Mouse (Mus musculus) embryonic facial prominence, embryonic 11.5 days (tissue): Measurements from ENCODE around the gene Lurap1. TPM values are rescaled to one million over a fixed set of nuclear protein-coding genes. Genes with fewer than 3 reads are reported as not detected.

ENCODE experiments used
- ATAC-seq: fragments of 200-750 bp; cut with Nextera tagmentation; replicated peaks from 2 replicates; pipeline ENCODE4 v1.8.0; 2017; ENCODE audit warnings: low read depth; ENCODE audit not compliant: insufficient number of reproducible peaks, low FRiP score, low TSS enrichment
- DNase-seq: peaks from one replicate; pipeline ENCODE4 v3.0.0-alpha.2; 2015; ENCODE audit warnings: low spot score
- H3K27ac ChIP-seq: fragments of 300-500 bp; sonication (generic); replicated peaks from 2 replicates; pipeline ENCODE4 v1.5.1; 2014; ENCODE audit warnings: mild to moderate bottlenecking, low read depth, low read length, control low read depth
- H3K27me3 ChIP-seq: fragments of 300-500 bp; sonication (generic); 2 replicates; pipeline ENCODE4 v1.6.1; 2014; ENCODE audit warnings: mild to moderate bottlenecking, low read length, moderate library complexity, mixed read lengths; ENCODE audit not compliant: control insufficient read depth, insufficient read depth
- H3K36me3 ChIP-seq: fragments of 300-500 bp; sonication (generic); replicated peaks from 2 replicates; pipeline ENCODE4 v1.6.1; 2014; ENCODE audit warnings: low read depth, mild to moderate bottlenecking, low read length, moderate library complexity, mixed read lengths; ENCODE audit not compliant: control insufficient read depth, insufficient read depth
- H3K4me1 ChIP-seq: fragments of 300-500 bp; sonication (generic); 2 replicates; pipeline ENCODE4 v1.6.1; 2014; ENCODE audit warnings: low read length, mixed read lengths; ENCODE audit not compliant: control insufficient read depth, insufficient read depth
- H3K4me2 ChIP-seq: fragments of 300-500 bp; sonication (generic); 2 replicates; pipeline ENCODE4 v1.6.1; 2014; ENCODE audit warnings: low read depth, mild to moderate bottlenecking, control low read depth, low read length, moderate library complexity
- H3K4me3 ChIP-seq: fragments of 300-500 bp; sonication (generic); 2 replicates; pipeline ENCODE4 v1.5.1; 2014; ENCODE audit warnings: low read depth, low read length, control low read depth
- H3K9ac ChIP-seq: fragments of 300-500 bp; sonication (generic); replicated peaks from 2 replicates; pipeline ENCODE4 v1.6.1; 2014; ENCODE audit warnings: mild to moderate bottlenecking, control low read depth, low read length
- H3K9me3 ChIP-seq: fragments of 300-500 bp; sonication (generic); replicated peaks from 2 replicates; pipeline ENCODE4 v1.6.1; 2016; ENCODE audit warnings: mild to moderate bottlenecking, low read length, inconsistent platforms, mixed read lengths; ENCODE audit not compliant: control insufficient read depth
- WGBS: fragments of 180-500 bp; shearing (Covaris S2); extraction: QIAGEN DNeasy Blood & Tissue Kit; methylation state at CpG from one replicate; pipeline ENCODE4 v1.1.7; 2014; 5-methylcytosine and 5-hydroxymethylcytosine counted together
- polyA plus RNA-seq: library from polyadenylated mRNA; unstranded; fragments of >200 nt; fragmentation: Nextera tagmentation; extraction: Ambion mirVana; gene quantifications from 2 replicates; pipeline ENCODE4 v1.2.1, GENCODE M21; 2014

The Lurap1 gene
- polyA plus RNA-seq, 1 experiment from 2014 or later: 2.1 TPM

DNA sequence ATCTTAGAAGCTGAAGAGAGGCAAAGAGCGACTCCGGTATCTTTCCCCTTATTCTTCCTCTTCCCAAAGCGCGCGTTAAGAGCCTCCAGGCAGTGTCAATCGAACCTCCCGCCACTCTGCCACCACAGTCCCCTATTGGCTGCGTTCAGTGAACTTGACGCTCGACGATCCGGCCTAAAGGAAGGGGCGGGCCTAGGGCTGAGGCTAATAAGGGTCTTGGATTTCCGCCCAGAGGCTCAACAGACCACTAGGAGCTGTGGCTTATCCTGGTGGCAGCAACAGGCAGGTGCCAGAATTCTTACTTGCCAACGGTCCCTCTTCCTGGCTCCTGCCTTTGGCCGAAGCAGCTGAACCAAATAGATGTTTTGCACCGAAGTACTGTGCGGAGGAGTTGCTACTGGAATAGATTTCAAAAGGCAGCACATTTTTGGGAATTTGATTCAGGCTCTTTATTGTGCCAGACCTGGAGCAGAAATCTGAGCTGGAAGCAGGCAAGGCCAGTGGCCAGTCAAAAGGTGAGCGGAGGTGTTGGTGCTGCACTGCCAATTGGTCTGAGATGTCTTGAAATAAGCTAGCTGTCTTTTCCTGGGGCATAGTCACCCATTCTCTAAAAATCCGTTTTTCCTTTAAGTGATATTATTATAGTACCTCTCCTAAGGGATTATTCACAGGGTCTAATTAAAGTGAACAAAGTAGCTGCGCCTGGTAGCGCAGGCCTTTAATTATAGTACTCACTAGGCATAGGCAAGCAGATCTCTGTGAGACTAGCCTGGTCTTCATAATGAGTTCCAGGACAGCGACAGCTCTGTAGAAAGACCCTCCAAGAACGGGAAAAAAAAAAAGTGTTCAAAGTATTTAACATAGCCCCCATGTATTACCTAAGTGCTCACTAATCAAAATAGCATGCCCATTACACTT is 27.3 kb downstream of the Lurap1 start, which contains the start of the genes Rad54l and Pomgnt1:
Gene Rad54l (minus strand): TSS at position 89 of the 918 bp plus-strand sequence.
Gene Pomgnt1 (plus strand): TSS at position 239 of the 918 bp plus-strand sequence.
- Histone ChIP-seq H3K4me2 (peak within 1 kb of the TSS; percentile 70), H3K9ac (peak within 1 kb of the TSS; percentile 77), H3K36me3 (no peaks in the 10 kb centered on the region; the same call in 1 of the 2 replicates), H3K9me3 (no peaks in the 10 kb centered on the region), H3K27ac (no peak within 1 kb of the TSS), H3K4me1 (0 out of 2 replicates have a peak, but pooled peaks cover 2% of the 10 kb centered on the region), H3K27me3 (no peaks in the 10 kb centered on the region), H3K4me3 (peak within 1 kb of the TSS; percentile 66)
- 4% methylated on average over 24 of the region's 24 CpGs for WGBS
- peak; percentile 98 for ATAC-seq
- DNase-seq: peak; percentile 97

DNA sequence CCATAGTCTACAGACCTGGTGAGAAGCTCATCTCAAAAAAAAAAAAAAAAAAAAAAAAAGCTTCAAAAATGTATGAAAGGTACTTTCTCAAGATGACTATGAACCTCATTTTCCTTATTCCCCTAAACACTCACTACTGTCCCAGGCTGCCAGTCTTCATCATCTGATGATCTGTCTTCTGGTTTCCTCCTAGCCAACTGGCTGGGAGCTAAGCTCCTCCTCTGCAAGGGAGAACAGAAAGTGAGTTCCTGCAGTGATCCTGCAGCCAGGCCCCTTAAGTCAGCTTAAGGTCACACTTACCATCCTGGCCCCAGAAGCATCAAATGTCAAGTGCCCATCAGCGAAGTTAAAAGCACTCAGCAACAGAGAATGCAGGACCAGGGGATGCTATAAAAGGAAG is 28.4 kb downstream of the Lurap1 start:
- WGBS: 0% methylated on average over 1 of the region's 1 CpGs
- H3K4me1 ChIP-seq: 0 out of 2 replicates have a peak, but pooled peaks cover 2% of the 10 kb centered on the region

DNA sequence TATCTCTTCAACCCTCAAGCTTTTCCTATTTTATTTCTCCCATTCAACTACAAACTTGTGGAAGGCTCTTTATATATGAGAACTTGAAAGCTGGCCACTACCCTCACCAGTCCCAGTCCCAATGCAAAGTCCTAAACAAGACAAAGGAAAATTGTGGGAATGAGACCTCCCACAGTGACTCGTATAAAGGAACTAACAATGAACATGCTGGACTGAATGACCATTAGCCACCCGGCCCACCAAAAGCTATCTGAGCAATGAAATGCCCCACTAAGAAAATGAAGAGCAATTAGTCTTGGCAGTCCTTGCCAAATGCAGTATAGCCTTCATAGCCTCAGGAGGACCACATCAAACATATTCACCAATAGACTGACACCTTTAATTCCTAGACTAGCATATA is 39.7 kb downstream of the Lurap1 start:
- WGBS: 75% methylated on average over 2 of the region's 2 CpGs
- H3K36me3 ChIP-seq: no peaks in the 10 kb centered on the region
- ATAC-seq: no peak

More for the DNA sequence above, 28.4 kb downstream of the Lurap1 start:
- Histone ChIP-seq H3K27me3 (no peaks in the 10 kb centered on the region), H3K4me2 (peak overlapping the region; percentile 70), H3K9ac (peak overlapping the region; percentile 77), H3K36me3 (no peaks in the 10 kb centered on the region; the same call in 1 of the 2 replicates), H3K9me3 (no peaks in the 10 kb centered on the region), H3K4me3 (peak overlapping the region; percentile 66), H3K27ac (no peak overlapping the region)
- no peak for ATAC-seq
- DNase-seq: peak; percentile 6

DNA sequence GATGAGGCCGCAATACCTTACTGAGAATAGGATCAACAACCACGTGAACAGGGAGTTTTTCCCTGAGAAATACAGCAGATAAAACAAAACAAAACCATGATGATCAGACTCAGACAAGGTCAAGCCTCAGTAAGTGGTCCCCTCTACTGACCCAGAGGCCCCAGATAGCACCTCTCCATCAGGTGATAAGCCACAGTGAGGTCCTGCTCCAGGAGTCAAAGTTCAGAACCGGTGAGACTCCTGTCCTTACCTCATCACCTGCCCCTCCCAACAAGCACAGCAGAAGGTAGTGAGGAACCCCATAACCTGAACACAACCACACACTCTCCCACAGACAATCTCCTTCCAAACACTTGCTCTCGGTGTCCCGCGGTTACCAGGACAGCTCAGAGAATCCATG is 40.4 kb downstream of the Lurap1 start:
- DNase-seq (no peak), ATAC-seq (no peak)
- 91% methylated on average over 6 of the region's 6 CpGs for WGBS
- H3K4me1 ChIP-seq: no peaks in the 10 kb centered on the region
- no peaks in the 10 kb centered on the region for H3K36me3 ChIP-seq
- H3K4me2 ChIP-seq: no peak overlapping the region
- H3K27ac ChIP-seq: no peak overlapping the region
- H3K9me3 ChIP-seq: no peaks in the 10 kb centered on the region
- no peak overlapping the region for H3K4me3 ChIP-seq
- H3K27me3 ChIP-seq: no peaks in the 10 kb centered on the region
- H3K9ac ChIP-seq: no peak overlapping the region

More for the DNA sequence above, 39.7 kb downstream of the Lurap1 start:
- Histone ChIP-seq H3K27me3 (no peaks in the 10 kb centered on the region), H3K9me3 (no peaks in the 10 kb centered on the region), H3K27ac (no peak overlapping the region), H3K4me3 (no peak overlapping the region), H3K4me1 (no peaks in the 10 kb centered on the region), H3K4me2 (no peak overlapping the region), H3K9ac (no peak overlapping the region)
- no peak for DNase-seq

DNA sequence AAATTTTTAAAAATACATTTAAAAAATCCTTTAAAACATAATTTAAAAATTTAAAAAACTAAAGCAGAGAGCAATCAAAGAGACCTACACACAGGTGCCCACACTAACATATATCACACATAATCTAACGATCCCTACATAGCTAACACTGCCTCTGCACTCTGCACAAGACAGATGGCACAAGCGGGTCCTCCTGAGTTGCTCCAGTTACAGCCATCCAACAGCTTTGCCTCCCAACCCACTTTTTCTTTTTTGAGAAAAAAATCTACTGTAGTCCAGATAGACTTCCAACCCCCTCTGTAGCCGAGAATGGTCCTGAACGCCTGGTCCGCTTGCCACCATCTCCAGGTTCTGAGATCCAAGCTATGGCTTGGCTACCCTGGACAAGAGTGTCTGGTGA is 45.9 kb downstream of the Lurap1 start:
- no peak for ATAC-seq
- 91% methylated on average over 5 of the region's 5 CpGs for WGBS

DNA sequence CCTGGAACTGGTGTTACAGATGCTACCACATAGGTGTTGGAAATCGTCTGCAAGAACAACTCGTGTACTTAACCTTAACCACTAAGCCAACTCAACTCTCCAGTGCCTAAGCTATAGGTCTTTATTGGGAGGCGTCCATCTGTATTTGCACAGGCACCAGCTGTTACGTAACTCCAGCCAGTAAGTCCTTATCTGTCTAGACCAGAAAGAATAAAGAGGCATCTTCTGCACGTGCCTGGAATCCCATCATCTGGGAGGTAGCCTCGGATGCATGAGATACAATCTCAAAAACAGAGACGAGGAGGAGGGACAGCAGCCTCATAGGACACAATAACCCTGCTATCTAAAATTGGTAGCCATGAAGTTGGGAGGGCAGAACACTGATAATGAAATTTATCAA is 50.2 kb downstream of the Lurap1 start:
- 92% methylated on average over 7 of the region's 7 CpGs for WGBS

More for the DNA sequence above, 45.9 kb downstream of the Lurap1 start:
- Histone ChIP-seq H3K4me1 (no peaks in the 10 kb centered on the region), H3K4me2 (no peak overlapping the region), H3K9ac (no peak overlapping the region), H3K36me3 (peaks cover 2% of the 10 kb centered on the region), H3K27me3 (no peaks in the 10 kb centered on the region), H3K4me3 (no peak overlapping the region), H3K27ac (no peak overlapping the region), H3K9me3 (no peaks in the 10 kb centered on the region)
- DNase-seq: no peak

DNA sequence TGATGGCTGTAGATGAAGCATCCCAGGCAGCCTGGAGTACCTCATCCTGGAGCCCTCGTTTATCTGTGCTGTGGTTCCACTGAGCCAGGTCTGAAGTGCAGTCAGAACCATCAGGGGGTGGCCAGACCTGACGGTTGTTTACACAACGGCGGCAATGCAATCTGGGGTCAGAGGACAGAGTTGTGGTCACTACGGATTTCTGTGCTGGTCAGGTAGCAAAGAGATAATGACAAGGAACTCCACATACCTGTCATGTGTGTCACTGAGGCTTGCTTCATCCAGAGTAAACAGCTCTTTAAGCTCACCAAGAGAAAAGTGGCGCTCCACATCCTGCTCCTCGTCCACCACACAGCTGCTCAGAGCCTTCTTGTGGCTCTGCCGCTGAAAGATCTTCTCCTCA is 53.9 kb downstream of the Lurap1 start:
- no peak overlapping the region for H3K4me3 ChIP-seq
- H3K4me1 ChIP-seq: no peaks in the 10 kb centered on the region
- H3K36me3 ChIP-seq: peaks cover 13% of the 10 kb centered on the region
- H3K9ac ChIP-seq: no peak overlapping the region
- no peak overlapping the region for H3K27ac ChIP-seq
- no peaks in the 10 kb centered on the region for H3K9me3 ChIP-seq
- 86% methylated on average over 8 of the region's 8 CpGs for WGBS
- no peak for DNase-seq
- ATAC-seq: no peak
- no peak overlapping the region for H3K4me2 ChIP-seq
- no peaks in the 10 kb centered on the region for H3K27me3 ChIP-seq

More for the DNA sequence above, 50.2 kb downstream of the Lurap1 start:
- no peaks in the 10 kb centered on the region for H3K27me3 ChIP-seq
- H3K4me1 ChIP-seq: no peaks in the 10 kb centered on the region
- no peak overlapping the region for H3K4me2 ChIP-seq
- peaks cover 11% of the 10 kb centered on the region for H3K36me3 ChIP-seq
- H3K9me3 ChIP-seq: no peaks in the 10 kb centered on the region
- DNase-seq (no peak), ATAC-seq (no peak)
- H3K9ac ChIP-seq: no peak overlapping the region
- H3K27ac ChIP-seq: no peak overlapping the region
- H3K4me3 ChIP-seq: no peak overlapping the region

DNA sequence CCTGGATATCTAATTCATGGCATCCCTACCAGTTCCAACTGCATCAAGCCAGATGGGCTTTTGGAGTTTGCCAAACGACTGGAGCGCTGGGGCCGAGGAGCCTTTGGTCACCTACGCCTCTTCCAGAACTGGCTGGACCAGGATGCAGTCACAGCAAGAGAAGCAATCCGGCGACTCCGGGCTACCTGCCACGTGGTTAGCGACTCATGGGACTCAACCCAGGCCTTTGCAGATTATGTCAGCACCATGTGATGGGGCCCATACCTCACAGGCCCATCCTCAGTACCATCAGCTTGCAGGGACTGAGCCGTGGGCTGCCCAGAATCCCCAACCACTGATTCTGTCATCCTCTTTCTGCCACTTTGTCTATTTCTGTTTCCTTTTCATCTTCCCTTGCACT is 54.8 kb downstream of the Lurap1 start:
- H3K36me3 ChIP-seq: peaks cover 12% of the 10 kb centered on the region
- H3K9me3 ChIP-seq: no peaks in the 10 kb centered on the region
- H3K27me3 ChIP-seq: no peaks in the 10 kb centered on the region
- DNase-seq (no peak), ATAC-seq (no peak)
- H3K4me3 ChIP-seq: no peak overlapping the region
- no peak overlapping the region for H3K9ac ChIP-seq
- 87% methylated on average over 10 of the region's 10 CpGs for WGBS
- H3K4me2 ChIP-seq: no peak overlapping the region
- H3K4me1 ChIP-seq: no peaks in the 10 kb centered on the region
- H3K27ac ChIP-seq: no peak overlapping the region
